Mouse (Mus musculus): ENCODE measurements at regions not wholly inside any gene's neighbourhood (a gene's known extent, or its start where the extent isn't known, plus 50 kb on each side); places are given as distances from the start of the nearest gene placed in this dataset.

DNA sequence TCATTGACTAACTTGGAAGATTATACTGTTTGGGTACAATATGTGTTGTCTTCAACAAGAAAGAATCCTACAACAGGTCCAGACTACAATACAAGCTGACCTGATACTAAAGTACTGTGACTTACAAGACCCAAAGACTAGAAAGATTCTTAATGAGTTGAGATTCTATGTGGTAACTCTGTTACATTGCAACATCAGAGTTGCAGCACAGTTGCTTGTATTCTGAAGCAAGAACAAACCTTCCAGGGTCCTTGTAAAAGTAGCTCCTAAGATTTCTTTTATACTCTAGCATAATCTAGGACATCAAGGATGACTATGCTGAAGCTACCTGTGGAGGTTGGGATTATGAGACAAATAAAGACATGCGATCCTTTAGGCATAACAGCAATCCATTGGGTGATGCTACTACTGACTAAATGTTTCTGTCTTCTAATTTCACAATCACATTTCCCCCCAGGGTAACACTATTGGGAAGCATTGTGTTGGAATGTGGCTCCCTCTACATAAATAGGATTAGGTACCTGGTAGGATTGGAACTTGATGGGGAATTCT, 194.6 kb upstream of the Tank start:
- TF ChIP-seq MYOD1 (IDR thresholded peaks at IDR 0.05; ENCODE audit: control insufficient read depth, insufficient read length, low read depth) (no peak), CTCF (IDR thresholded peaks at IDR 0.05; ENCODE audit: control insufficient read depth, insufficient read depth, insufficient read length) (no peak), MAX (IDR thresholded peaks at IDR 0.05) (no peak), USF1 (IDR thresholded peaks at IDR 0.05; ENCODE audit: low read depth) (no peak)

Measured in C2C12 (cell line).